Mouse (Mus musculus) stomach, embryonic 14.5 days (tissue): ENCODE measurements at regions not wholly inside any gene's neighbourhood (a gene's known extent, or its start where the extent isn't known, plus 50 kb on each side); places are given as distances from the start of the nearest gene placed in this dataset.
A peak's percentile ranks its signal among the peaks of the same experiment; 100 is the strongest.

Experiments used
- ATAC-seq: fragments of 200-750 bp; cut with Nextera tagmentation; 2 replicates; pipeline ENCODE4 v1.8.0; 2017; ENCODE audit warnings: low read depth, moderate TSS enrichment; ENCODE audit not compliant: insufficient number of reproducible peaks, insufficient read depth, low FRiP score
- H3K27ac ChIP-seq: fragments of 300-500 bp; sonication (generic); 2 replicates; pipeline ENCODE4 v1.5.1; 2014; ENCODE audit warnings: mild to moderate bottlenecking, low read length, moderate library complexity, mixed read lengths
- H3K27me3 ChIP-seq: fragments of 300-500 bp; sonication (generic); 2 replicates; pipeline ENCODE4 v1.6.1; 2014; ENCODE audit warnings: low read length, control low read depth, mixed read lengths; ENCODE audit not compliant: control insufficient read depth, insufficient read depth
- H3K36me3 ChIP-seq: fragments of 300-500 bp; sonication (generic); 2 replicates; pipeline ENCODE4 v1.6.1; 2014; ENCODE audit warnings: mild to moderate bottlenecking, control low read depth, low read length, moderate library complexity, mixed read lengths; ENCODE audit not compliant: control insufficient read depth, insufficient read depth
- H3K4me1 ChIP-seq: fragments of 300-500 bp; sonication (generic); 2 replicates; pipeline ENCODE4 v1.6.1; 2014; ENCODE audit warnings: low read length, control low read depth, mixed read lengths; ENCODE audit not compliant: control insufficient read depth, insufficient read depth
- H3K4me2 ChIP-seq: fragments of 300-500 bp; sonication (generic); replicated peaks from 2 replicates; pipeline ENCODE4 v1.6.1; 2014; ENCODE audit warnings: low read depth, low read length, control low read depth
- H3K4me3 ChIP-seq: fragments of 300-500 bp; sonication (generic); 2 replicates; pipeline ENCODE4 v1.5.1; 2014; ENCODE audit warnings: low read depth, low read length, control low read depth
- H3K9ac ChIP-seq: fragments of 300-500 bp; sonication (generic); replicated peaks from 2 replicates; pipeline ENCODE4 v1.6.1; 2014; ENCODE audit warnings: low read depth, mild to moderate bottlenecking, control low read depth, low read length, moderate library complexity, mixed read lengths
- H3K9me3 ChIP-seq: fragments of 300-500 bp; sonication (generic); 2 replicates; pipeline ENCODE4 v1.6.1; 2016; ENCODE audit warnings: low read depth, low read length, control low read depth; ENCODE audit not compliant: control insufficient read depth
- WGBS: fragments of 180-500 bp; shearing (Covaris S2); extraction: QIAGEN DNeasy Blood & Tissue Kit; methylation state at CpG from one replicate; pipeline ENCODE4 v1.1.7; 2014; 5-methylcytosine and 5-hydroxymethylcytosine counted together

DNA sequence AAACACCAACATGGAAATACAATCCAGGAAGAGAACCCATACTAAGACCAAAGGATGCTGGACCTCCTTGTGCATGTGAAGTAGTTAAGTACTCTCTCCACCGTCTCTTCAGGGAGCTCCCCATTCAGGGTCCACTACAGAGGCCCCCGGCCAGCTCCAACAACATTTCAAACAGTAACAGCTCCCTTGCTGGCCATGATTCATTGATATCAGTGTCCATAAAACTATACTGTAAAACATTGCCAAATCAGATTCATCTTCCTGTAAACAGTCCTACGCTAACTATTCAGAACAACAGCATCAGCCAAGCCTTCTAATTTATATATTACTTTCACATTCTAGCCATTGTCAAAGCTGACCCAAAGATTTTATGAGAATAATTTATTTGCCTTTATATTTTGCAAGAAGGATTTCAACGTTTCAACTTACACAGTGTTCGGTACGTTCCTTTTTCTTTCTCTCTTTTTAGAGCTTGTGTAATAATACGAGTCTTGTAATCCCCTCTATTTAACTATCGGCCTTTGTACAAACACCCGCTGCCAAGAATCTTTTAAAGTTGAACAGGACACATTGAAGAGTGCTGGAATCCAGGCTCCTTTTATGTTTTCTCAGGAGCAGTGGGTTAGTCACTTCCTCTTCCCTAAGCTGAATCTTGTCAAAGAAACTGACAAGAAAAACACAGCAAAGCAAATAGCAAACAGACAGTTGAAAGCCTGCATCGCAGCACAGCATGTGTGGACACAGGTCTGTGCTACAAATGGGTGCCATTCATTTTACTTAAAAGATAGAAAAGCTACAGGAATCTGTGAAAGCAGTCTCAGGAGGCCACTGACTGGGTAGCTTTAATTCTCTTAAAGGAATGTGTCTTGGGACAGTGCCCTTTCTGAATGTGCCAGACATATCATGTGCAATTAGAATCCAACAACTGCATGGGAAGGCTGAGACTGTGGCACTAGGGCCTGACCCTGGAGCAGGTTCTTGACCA is 531.4 kb upstream of the Adamts16 start:
- Histone ChIP-seq H3K9ac (no peak overlapping the region), H3K9me3 (no peaks in the 10 kb centered on the region), H3K27me3 (no peaks in the 10 kb centered on the region), H3K4me1 (peaks cover 23% of the 10 kb centered on the region), H3K27ac (peak overlapping the region; percentile 48; the same call in 1 of the 2 replicates), H3K36me3 (no peaks in the 10 kb centered on the region), H3K4me2 (no peak overlapping the region), H3K4me3 (no peak overlapping the region)
- WGBS = 24% methylated on average over 10 of the region's 10 CpGs
- ATAC-seq = peak; percentile 38; the same call in 1 of the 2 replicates

DNA sequence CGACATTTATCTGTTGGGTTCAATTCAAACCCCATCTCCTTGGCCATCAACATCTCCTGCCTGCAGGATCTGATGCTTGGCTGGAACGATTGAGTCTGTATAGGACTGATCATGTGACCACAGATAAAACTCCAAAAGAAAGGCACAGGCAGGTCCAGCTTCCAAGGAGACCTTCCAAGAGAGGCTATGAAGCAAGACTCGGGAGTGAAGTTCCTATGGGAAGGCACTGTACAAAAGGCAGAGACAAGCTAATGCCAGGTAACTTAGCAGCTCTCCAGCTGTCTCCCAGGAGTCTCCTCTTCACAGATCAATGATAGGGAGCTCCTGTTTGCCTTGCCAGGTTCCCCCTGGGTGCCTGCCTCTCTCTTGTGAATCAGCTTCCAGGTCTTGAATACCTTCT is 528.2 kb upstream of the Adamts16 start:
- H3K4me2 ChIP-seq = no peak overlapping the region
- H3K4me1 ChIP-seq = peaks cover 16% of the 10 kb centered on the region
- H3K9ac ChIP-seq = no peak overlapping the region
- no peaks in the 10 kb centered on the region for H3K36me3 ChIP-seq
- ATAC-seq = no peak
- no peaks in the 10 kb centered on the region for H3K27me3 ChIP-seq
- no peak overlapping the region for H3K27ac ChIP-seq
- H3K4me3 ChIP-seq = no peak overlapping the region
- 80% methylated on average over 3 of the region's 3 CpGs for WGBS
- H3K9me3 ChIP-seq = no peaks in the 10 kb centered on the region

DNA sequence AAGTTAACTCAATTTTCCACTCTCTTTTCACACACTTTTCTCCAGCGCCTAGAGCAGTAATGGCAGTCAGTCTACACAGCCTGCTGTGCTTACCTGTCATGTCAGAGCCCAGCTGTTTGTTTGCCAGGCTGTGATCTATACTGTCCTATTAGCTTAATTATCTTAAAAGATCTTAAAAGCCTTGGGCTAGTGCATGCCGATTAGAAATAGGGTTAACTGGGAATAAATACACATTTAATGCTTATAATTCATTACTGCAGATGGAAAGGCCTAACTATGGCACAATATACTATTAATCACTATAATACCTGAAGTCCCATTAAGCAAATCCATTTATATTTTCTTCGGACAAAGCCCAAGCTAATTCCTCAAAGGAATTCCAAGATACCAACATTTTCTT is 523.6 kb upstream of the Adamts16 start:
- no peak overlapping the region for H3K27ac ChIP-seq
- H3K27me3 ChIP-seq = no peaks in the 10 kb centered on the region
- H3K9me3 ChIP-seq = no peaks in the 10 kb centered on the region
- no peak for ATAC-seq
- H3K4me1 ChIP-seq = no peaks in the 10 kb centered on the region
- H3K4me3 ChIP-seq = no peak overlapping the region
- H3K36me3 ChIP-seq = no peaks in the 10 kb centered on the region
- no peak overlapping the region for H3K4me2 ChIP-seq
- no peak overlapping the region for H3K9ac ChIP-seq
- 49% methylated on average over 3 of the region's 3 CpGs for WGBS

DNA sequence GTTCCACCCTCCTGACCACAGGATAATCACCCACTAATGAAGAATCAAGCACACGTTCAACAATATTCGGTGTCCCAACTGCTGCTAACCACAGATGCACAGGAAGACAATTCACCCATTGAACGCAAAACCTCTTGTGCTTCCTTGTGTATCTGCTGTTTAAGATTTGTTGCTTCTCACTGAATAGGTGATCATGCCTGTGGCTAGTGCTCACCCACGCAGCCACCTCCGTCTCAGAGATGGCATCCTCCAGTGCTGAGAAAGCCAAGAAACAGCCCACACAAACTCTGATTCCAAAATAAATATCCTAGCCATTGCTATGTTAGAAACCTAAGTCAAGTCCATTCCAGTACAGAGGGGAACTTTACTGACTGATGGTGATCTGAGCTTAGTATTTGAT is 520.7 kb upstream of the Adamts16 start:
- Histone ChIP-seq H3K4me2 (no peak overlapping the region), H3K9ac (no peak overlapping the region), H3K27me3 (no peaks in the 10 kb centered on the region), H3K4me3 (no peak overlapping the region), H3K36me3 (no peaks in the 10 kb centered on the region), H3K9me3 (no peaks in the 10 kb centered on the region), H3K27ac (no peak overlapping the region), H3K4me1 (no peaks in the 10 kb centered on the region)
- ATAC-seq = no peak
- WGBS = 88% methylated on average over 5 of the region's 5 CpGs

DNA sequence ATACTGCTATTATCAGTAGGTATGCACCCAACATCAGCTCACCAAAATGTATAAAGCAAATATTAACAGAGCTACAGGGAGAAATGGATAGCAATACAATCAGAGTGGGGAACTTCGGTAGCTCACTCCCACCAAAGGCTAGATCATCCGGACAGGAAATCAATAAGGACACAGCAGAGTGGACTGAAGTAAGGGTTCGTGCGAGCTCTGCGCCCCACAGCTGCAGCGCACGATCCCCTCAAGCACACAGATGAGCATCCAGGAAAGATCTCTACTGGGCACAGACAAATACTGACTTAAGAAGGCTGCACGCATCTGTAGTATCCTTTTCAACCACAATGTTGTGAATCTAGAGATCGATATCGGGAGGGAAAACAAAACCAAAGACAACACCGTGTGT is 517.5 kb upstream of the Adamts16 start:
- no peak for ATAC-seq
- no peak overlapping the region for H3K4me3 ChIP-seq
- no peaks in the 10 kb centered on the region for H3K27me3 ChIP-seq
- no peak overlapping the region for H3K9ac ChIP-seq
- WGBS = 68% methylated on average over 11 of the region's 11 CpGs
- no peak overlapping the region for H3K27ac ChIP-seq
- H3K4me1 ChIP-seq = no peaks in the 10 kb centered on the region
- no peaks in the 10 kb centered on the region for H3K9me3 ChIP-seq
- H3K36me3 ChIP-seq = no peaks in the 10 kb centered on the region
- no peak overlapping the region for H3K4me2 ChIP-seq

DNA sequence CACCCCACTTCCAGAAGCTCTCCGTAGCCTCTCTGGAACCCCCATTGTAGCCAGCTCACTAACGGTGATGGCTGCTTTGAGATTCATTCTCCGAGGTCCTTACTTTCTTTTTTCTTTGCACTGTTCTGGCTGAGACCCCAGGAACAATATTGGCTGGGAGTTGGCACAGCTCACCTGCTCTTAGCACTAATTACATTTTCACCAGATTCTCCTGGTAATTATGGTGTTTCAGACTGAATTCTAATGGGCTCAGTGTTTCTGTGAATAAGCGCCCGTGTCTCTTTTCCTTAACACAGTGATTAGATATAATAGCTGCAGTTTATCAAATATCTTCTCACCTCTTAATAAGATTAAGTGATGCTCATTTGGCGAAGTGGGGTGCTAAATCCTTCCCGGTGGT is 509.2 kb upstream of the Adamts16 start:
- no peak overlapping the region for H3K4me2 ChIP-seq
- no peak overlapping the region for H3K9ac ChIP-seq
- ATAC-seq = no peak
- no peaks in the 10 kb centered on the region for H3K27me3 ChIP-seq
- no peaks in the 10 kb centered on the region for H3K36me3 ChIP-seq
- no peak overlapping the region for H3K4me3 ChIP-seq
- no peaks in the 10 kb centered on the region for H3K9me3 ChIP-seq
- 90% methylated on average over 7 of the region's 7 CpGs for WGBS
- H3K4me1 ChIP-seq = no peaks in the 10 kb centered on the region
- no peak overlapping the region for H3K27ac ChIP-seq

DNA sequence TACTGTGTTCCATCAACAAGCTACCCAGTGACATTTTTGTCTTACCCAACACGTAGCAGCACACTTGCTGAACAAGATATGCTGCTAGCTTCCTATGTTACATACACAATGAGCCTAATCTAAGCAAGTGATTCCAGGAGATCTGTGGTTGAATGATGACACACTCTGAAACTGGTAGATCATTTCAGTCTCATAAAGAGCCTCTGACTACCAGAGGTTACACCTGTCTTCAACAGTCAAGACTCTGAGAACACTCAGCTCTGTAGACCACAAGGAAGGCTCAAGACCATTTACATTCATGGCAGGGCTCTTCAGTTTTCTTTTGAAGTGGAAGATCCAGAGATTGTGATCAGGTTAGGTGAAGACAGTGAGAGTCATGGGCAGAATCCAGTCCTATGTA is 501.3 kb upstream of the Adamts16 start:
- H3K9ac ChIP-seq = no peak overlapping the region
- no peak for ATAC-seq

DNA sequence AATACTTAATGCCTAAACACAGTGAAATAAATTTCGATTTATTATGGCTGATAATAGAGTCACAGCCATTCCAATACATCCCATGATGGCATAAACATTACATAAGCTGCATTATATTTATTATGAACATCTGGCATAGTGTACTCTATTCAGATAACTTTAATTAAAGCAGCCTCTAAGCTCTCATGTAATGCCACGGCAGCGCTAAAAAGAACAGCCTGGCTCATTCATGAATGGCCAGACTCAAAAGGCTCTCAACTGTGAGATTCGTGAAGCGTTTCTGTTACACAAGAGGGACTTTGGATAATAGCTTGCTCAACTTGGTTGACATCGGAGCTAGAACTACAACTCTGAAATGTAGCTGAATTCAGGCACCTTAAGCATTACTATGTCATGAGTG is 497.1 kb upstream of the Adamts16 start:
- Histone ChIP-seq H3K27me3 (no peaks in the 10 kb centered on the region), H3K4me1 (no peaks in the 10 kb centered on the region), H3K36me3 (no peaks in the 10 kb centered on the region), H3K9ac (no peak overlapping the region), H3K27ac (no peak overlapping the region), H3K4me3 (no peak overlapping the region), H3K4me2 (no peak overlapping the region), H3K9me3 (no peaks in the 10 kb centered on the region)
- 77% methylated on average over 6 of the region's 6 CpGs for WGBS
- no peak for ATAC-seq

More for the DNA sequence above, 501.3 kb upstream of the Adamts16 start:
- Histone ChIP-seq H3K27ac (no peak overlapping the region), H3K27me3 (no peaks in the 10 kb centered on the region), H3K4me3 (no peak overlapping the region), H3K4me1 (no peaks in the 10 kb centered on the region), H3K36me3 (no peaks in the 10 kb centered on the region), H3K9me3 (no peaks in the 10 kb centered on the region), H3K4me2 (no peak overlapping the region)
- 83% methylated on average over 1 of the region's 1 CpGs for WGBS
